Mouse (Mus musculus) retina, embryonic 14.5 days (tissue): ENCODE measurements around the gene Commd1.

Experiments
- DNase-seq: peaks from one replicate; pipeline ENCODE4 v3.0.0-alpha.2; 2015; ENCODE audit warnings: low spot score

Commd1 gene

DNA sequence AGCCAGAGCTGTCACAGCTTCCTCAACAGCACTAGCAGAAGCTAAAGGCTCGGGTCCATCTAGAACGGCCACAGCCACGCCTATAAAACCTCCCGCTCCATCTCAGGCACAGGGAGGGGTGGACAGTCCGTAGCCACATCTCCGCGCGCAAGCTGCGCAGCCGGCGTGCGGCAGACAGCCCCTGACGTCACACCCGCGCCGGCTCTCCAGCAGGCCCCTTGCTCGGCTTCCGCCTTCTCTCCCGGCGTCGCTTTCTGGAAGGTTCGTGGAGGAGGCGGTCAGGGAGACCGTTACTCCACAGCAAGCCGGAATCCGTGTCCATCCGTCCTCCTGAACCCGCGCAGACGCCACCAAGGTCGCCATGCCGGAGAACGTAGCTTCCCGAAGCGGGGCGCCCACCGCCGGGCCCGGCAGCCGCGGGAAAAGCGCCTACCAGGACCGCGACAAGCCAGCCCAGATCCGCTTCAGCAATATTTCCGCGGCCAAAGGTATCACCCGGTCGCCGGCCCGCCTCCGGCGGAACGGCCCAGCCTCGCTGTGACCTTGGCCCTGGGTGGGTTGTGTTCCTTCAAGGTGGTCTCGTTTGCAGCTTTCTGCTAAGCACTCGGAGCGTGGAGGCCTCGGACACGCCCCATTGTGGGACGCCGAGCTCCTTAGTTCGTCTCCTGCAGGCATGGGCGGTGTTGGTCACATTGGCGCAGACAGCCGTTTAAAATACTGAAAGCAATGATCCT is 8.4 kb upstream of the Commd1 start, which contains the start of gene Cct4:
Gene Cct4 (plus strand): TSS at position 127 of the 734 bp plus-strand sequence.
- peak; percentile 94 for DNase-seq

DNA sequence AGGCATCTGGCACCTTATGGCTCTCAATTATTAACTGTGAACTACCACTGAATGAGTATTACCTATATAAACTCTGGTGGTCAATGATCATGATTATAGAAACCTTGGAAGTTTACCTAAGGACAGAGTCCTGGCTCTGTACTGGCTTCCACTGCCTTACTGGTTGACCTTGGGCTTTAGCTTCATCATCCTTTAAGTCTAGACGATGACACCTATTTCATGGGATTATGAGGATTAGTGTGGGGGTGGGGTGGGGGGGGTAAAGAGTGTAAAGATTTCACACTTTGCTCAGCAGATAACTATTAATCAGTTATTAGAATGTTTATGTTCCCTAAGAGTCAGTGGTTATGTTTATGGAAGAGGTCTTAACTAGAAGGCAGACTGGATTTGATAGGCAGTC is 7.6 kb upstream of the Commd1 start:
- no peak for DNase-seq

DNA sequence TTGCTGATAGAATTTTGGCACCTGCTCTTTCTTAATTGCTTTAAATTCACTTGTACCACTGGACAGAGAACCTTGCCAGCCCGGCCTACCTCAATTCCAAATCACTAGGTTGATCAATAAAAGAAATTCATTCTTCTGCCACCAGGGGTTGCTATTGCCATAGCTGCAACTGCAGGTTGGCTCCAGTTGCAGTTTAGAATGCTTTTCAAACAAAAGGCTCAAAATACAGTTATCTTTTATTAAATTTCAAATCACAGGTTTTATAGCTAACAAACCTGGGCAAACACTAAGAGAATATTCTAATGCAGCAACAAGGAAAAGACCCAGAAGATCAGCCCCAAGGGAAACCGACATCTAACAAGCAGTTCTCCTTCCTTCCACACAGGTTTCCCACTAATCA is 5.2 kb upstream of the Commd1 start:
- peak; percentile 87 for DNase-seq

DNA sequence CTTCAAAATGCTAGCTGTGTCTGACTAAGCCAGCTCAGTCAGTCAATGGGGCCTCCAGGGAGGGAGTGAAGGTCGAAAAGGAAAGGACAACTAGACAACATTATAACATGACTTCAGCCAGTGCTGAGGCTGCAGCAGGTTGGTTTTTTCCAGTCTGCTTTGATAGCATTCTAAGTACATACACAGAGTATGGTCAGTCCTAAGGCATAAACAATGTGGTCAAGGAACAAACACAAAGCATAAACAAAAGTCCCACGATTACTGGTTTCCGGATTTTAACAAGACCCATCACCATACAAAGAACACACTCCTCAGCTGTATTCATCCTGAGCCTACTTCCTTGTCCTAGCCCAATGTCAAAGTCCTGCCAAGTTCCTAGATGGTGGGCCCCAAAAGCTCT is 3.3 kb upstream of the Commd1 start:
- DNase-seq, result no peak

DNA sequence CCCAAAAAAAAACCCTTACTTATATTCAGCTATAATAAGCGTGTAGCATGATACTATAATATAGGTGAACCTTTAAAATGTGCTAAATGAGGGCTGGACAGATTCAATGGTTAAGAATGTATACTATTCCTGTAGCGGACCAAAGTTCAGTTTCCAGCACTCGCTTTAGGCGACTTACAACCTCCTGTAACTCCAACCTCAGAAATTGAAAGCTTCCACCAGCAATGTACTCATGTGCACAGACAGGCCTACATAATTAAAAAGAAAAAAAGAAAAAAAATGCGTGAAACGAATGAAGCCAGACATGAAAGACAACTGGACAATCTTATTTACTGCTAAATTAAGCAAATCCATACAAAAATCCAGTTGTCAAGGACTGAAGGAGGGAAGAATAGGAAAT is 664 bp upstream of the Commd1 start:
- no peak for DNase-seq

DNA sequence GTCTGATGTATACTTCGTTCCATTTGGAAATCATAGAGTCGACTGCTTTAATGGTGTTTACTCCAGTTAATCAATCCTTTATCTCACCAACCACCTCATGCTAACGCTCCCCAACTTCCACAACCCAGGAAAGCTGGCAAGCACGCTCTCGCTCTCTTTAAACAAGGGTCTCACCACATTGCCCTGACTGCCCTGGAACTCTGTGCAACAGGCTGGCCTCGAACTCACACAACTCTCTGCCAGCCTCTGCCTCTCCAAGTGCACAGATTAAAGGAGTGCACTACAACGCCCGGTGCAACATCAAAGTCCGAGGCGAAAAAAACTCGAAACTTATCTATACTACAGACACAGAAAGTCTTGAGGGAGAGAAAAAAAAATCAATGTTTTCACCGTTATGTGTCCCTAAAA is 635 bp downstream of the Commd1 start:
- DNase-seq, result no peak

DNA sequence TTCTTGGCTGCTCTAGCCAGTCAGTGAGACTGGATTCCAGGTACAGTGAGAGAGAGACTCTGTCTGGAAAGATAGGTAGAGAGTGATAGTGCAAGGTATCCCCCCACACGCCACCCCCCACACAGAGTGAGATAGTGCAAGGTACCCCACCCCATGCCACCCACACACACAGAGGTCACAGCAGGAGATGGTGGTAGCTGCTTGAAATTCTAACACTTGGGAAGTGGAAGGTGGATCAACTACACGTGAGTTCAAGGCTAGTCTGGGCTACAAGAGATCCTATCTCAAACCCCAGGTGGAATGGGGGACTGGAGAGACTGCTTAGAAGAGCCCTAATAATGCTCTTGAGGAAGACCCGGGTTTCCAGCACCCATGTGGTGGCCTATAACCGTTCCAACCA is 1.1 kb downstream of the Commd1 start:
- no peak for DNase-seq

DNA sequence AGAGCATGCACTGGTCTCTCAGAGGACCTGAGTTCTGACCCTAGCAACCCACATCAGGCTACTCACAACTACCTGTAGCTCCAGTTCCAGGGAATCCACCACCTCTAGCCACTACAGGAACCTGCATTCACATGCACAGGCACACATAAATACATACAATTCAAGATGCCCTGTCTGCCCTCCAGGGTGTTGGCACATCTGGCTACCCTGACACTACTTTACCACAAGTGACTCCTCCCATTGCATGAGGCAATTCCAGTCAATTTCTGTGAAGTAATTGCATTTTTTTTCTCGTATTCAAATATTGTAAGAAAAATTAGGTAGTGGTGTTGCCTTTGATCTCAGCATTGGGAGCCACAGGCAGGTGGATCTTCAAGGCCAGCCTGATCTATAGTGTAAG is 3.0 kb downstream of the Commd1 start:
- no peak for DNase-seq

DNA sequence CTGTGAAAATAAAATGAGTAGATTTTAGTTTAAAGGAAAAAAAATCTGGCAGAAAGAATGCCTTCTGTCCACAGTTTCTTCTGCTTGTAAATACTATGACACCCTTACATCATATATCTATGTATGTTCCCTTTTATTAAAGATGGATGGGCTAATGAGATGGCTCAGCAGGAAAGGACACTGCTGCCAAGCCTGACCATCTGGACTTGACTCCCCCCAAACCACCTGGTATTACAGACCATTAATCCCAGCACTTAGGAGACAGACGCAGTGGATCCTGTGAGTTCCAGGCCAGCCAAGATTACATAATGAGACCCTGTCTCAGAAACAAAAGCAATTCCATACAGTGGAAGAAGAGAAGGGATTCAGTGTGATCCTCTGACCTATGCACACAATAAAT is 3.5 kb downstream of the Commd1 start:
- DNase-seq, result peak; percentile 23

DNA sequence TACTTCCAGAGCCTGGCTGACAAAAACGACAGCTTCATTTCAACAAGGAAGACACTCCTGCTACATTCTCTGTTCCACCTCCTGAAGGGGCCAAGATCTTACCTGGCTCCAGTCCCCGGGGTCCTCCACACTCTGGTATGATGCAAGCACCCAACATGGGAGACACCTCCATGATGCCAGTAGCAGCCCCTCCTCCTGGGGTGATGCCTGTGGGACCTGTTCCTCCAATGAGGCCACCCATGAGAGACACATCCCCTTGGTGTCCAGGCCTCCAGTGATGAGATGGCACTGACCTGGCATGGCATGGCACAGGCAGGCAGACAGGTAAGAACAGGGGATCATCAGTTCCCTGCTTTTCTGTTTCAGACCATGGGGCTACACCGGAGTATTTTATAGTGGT is 4.0 kb downstream of the Commd1 start:
- no peak for DNase-seq

DNA sequence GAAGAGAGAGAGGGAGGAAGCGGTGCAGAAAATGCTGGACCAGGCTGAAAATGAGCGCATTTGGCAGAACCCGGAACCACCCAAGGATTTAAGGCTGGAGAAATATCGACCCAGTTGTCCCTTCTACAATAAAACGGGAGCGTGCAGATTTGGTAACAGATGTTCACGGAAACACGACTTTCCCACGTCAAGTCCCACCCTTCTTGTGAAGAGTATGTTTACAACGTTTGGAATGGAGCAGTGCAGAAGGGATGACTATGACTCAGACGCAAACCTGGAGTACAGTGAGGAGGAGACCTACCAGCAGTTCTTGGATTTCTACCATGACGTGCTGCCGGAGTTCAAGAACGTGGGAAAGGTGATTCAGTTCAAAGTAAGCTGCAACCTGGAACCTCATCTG is 8.6 kb downstream of the Commd1 start:
- peak; percentile 18 for DNase-seq

DNA sequence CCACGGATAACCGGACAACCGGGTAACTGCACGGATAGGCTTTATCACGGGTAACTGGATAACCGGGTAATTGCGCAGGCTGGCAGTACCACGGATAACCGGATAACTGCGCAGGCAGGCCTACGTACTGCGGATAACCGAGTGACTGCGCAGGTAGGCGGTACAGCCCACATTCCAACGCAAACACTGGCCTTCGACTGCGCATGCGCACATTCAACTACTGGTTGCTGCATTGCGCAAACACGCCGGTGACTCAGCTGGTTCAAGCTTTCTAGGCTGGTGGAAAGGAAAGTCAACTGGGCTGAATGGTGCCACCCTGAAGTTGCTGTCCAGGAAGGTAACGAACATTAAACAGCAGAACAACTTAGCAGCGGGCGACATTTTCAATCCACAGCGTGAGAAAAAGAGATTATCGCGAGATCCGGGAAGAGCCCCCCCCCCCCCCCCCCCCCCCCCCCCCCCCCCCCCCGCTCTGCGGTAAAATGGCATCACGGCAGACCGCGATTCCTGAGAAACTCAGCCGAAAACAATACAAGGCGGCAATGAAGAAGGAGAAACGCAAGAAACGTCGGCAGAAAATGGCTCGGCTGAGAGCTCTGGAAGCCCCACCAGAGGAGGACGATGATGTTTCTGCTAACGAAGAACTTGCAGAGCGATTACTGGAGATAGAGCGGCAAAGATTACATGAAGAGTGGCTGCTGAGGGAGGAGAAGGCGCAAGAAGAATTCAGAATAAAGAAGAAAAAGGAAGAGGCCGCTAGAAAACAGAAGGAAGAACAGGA is 9.2 kb downstream of the Commd1 start:
- DNase-seq, result peak; percentile 73

DNA sequence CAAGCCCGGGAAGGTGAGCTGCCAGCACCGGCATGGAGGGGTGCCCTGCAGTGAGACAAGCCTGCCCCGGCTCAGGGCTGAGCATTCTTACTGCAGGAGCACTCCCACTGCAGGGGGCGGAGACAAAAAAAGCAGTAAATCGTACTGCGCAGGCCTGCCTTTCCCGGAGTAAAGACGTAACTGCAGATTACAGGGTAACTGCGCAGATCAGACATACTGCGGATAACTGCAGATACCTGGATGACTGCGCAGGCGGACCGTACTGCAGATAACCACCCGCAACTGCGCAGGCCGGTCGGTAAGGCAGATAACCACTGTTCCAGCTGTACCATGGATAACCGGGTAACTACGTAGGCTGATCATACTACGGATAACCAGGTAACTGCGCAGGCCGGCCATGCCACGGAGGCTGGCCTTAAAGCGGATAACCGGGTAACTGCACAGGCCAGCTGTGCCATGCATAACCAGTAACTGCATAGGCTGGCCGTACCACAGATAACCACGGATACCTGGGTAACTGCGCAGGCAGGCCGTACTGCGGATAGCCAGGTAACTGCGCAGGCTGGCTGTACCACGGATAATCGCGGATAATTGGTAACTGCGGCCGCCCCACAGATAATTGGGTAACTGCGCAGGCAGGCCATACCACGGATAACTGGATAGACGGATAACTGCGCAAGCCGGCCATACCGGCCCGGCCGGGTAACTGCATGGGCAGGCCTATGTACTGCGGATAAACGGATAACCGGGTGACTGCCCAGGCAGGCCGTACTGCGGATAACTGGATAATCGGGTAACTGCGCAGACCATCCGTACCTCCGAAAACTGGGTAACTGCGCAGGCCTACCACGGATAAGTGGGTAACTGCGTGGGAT is 10.1 kb downstream of the Commd1 start, which contains the start of gene Zrsr1:
Gene Zrsr1 (plus strand): TSS at position 171 of the 875 bp plus-strand sequence.
- peak; percentile 46 for DNase-seq

DNA sequence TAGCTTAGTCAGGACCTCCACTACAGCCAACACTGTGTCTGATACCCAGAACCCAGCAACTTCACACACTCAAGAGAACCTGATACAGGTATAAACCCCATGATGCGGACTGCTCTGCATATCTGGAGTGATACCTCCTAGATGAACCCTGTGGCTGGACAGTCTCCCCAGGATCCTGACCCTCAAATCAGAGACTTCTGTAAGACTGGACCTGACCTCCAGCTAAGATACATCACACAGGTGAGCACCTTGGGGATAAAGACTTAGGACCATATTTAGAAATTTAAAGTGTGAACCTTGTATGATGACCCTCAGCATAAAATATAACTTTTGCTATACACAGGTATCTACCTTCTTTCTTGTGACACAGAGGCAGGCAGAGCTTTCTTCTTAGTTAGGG is 11.6 kb downstream of the Commd1 start:
- no peak for DNase-seq

DNA sequence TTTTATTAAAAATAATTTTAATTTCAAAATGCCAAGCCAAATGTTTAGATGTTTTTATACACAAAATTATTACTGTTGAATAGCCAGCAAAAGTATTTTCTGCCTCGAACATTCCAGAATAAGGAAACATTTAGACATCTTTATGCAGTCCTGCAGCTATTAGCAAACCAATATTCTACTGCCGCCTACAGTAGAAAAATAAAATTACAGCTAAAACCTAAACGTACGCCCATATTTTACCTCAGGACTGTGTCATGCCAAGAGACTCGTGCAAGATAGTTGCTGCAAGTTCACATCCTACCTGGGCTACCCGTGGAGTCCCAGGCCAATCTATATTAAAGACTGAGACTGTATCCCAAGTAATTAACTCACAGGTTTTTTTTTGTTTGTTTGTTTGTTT is 12.7 kb downstream of the Commd1 start:
- peak; percentile 70 for DNase-seq

DNA sequence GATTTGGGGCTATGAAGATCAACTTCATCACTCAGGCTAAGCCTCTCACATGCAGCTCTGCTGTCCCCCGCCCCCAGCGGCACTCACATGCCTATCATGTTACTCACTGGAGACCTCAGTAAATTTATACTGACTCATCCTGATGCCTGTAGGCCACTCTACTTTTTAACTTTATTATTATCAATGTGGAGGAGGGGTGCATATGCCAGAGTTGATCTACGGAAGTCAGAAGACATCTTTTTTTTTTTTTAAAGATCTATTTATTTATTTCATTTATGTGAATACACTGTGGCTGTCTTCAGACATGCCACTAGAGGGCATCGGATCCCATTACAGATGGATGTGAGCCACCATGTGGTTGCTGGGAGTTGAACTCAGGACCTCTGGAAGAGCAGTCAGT is 16.7 kb downstream of the Commd1 start:
- no peak for DNase-seq

DNA sequence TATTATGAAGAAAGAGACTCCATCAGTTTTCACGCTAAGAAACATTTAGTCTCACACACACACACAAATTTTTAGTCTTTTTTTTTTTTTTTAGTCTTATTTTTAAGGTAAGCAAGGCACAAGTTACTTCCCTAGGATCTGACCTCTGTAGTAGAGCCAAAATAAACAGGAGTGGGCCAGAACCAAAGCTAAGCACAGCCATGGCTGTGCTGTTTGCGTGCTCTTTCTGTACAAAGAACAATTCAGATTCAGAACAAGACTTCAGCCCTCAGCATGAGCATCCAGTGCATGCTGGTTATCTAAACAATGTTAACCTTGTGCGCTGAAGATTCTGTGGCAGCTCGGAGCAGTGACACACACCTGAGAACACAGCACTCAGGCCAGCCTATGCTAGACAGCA is 17.8 kb downstream of the Commd1 start:
- DNase-seq, result no peak

DNA sequence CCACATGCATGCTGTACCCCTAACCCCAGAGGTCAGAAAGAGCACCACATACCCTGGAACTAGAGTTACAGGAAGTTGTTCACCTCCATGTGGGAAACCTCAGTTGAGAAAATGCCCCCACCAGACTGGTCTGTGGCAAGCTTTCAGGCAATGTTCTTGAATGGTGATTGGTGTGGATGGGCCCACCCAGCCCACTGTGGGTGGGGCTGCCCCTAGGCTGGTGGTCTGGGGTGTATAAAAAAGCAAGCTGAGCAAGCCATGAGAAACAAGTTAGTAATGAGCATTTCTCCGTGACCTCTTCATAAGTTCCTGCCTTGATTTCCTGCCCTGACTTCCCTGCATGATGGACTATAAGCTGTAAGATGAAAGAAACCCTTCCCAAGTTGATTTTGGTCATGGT is 20.1 kb downstream of the Commd1 start:
- DNase-seq, result no peak

DNA sequence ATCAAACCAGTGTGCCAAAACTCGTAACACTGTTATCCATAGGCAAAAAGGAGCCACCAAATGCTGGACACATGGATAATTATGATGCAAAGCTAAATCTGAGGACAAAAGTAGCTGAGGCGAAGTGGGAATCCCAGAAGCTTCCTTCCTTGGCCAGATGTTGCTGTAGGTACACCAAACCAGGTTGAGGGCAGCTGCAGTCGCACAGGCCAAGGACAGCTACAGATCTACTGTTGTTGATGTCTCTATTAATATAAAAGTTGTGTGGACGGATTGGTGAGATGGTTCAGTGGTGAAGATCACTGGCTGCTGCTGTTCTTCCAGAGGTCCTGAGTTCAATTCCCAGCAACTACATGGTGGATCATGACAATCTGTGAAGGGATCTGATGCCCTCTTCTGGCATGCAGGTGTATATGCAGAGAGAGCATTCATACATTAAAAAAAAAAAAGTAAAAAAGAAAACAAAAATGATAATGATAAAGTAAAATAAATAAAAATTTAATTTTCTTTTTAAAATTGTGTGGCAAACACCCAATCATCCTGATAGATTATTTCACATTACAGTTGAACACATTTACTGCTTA is 24.3 kb downstream of the Commd1 start:
- DNase-seq, result no peak

DNA sequence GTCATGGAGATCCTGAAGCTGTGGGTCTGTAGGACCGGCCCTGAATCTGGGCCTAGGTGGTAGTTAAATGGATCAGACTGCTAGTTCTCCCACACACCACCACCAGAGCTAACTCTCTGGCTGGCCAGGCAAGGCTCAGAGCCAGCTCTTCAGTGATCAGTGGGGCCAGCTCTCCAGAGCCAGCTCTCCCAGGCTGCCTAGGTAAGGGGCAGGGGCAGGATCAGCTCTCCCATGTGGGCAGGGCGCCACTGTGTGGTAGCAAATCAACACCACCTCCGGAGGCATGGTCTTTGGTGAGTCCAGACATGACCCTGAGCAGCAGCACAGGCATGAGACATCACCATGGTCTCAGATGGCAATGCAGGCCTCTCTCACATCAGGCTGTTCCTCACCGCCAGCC is 25.4 kb downstream of the Commd1 start:
- DNase-seq, result peak; percentile 22

DNA sequence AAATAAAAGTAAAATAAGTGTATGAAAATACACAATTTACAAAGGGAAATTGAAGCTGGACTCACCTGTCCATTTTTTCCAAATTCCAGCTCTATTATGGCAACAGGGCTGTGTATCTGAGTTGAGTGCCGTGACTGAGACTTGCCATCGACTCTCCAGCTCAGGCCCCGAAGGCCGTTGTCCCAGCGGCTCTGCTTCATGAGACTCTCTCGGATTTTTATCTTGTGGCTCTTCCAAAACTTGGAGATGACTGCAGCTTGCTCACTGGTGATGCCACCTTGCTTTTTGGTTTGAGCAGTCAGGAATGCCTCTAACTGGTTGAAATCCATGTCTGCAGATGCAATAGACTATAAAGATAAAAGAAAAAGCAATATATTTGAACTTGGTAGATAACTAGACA is 25.8 kb downstream of the Commd1 start:
- no peak for DNase-seq

DNA sequence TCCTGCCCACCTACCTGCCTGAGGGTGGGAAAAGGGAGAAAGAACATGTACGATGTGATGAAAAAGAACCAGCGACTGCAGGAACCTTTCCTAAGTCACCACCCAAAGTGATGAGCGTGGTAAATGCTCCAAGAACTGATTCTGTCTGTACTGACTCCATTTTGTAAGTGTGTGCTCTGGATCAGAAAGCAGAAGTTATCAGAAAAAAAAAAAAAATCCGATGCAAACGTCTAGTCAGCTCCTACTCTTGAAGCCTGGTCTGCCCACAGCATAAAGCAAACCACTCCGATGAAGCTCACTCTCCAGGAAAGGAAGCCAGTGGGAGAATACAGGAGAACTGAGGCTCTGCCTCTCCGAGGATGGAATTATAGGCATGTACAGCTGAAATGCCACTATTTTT is 29.5 kb downstream of the Commd1 start:
- DNase-seq, result no peak
